Mouse (Mus musculus): ENCODE measurements around the gene Ptgdr2. TPM values are rescaled to one million over a fixed set of nuclear protein-coding genes. Genes with fewer than 3 reads are reported as not detected.

The Ptgdr2 gene
- polyA plus RNA-seq, 1 experiment from 2014 or later = 0.27 TPM

DNA sequence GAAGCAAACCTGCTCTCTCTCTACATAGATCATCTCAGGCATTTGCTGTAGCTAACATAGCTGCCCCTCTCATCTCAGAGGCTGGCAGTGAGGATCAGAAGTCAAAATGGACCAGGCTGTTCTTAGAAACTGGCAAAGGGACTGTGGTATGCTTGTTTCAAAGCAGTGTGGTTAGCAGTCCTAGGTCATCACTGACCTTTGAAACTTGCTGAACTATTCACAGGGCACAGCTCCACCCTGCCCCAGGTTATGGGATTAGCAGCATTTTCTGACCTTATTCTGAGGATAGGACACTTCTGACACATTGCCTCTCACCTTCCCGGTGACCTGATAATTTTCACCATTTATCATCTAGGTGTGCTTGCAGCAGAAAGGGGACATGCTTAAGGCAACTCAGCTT is 51.6 kb downstream of the Ptgdr2 start:
- 74% methylated on average over 1 of the region's 1 CpGs for WGBS (ENCODE audit: insufficient replicate concordance)
- no peaks in the 10 kb centered on the region for H3K9me3 ChIP-seq (replicated peaks; ENCODE audit: control insufficient read depth, low read length)
- no peak overlapping the region for H3K4me2 ChIP-seq
- H3K36me3 ChIP-seq (ENCODE audit: control insufficient read depth, insufficient read depth, low read length) = no peaks in the 10 kb centered on the region
- H3K27ac ChIP-seq (ENCODE audit: low read depth, low read length) = no peak overlapping the region
- H3K4me3 ChIP-seq (ENCODE audit: low read depth, low read length) = no peak overlapping the region
- peaks cover 9% of the 10 kb centered on the region for H3K4me1 ChIP-seq (ENCODE audit: control insufficient read depth, insufficient read depth, low read length)
- no peak for ATAC-seq (replicated peaks; ENCODE audit: insufficient number of reproducible peaks, low FRiP score, low TSS enrichment)
- H3K9ac ChIP-seq (ENCODE audit: low read depth, low read length) = no peak overlapping the region
- no peaks in the 10 kb centered on the region; the same call in 1 of the 2 replicates for H3K27me3 ChIP-seq (ENCODE audit: control insufficient read depth, insufficient read depth, low read length)

DNA sequence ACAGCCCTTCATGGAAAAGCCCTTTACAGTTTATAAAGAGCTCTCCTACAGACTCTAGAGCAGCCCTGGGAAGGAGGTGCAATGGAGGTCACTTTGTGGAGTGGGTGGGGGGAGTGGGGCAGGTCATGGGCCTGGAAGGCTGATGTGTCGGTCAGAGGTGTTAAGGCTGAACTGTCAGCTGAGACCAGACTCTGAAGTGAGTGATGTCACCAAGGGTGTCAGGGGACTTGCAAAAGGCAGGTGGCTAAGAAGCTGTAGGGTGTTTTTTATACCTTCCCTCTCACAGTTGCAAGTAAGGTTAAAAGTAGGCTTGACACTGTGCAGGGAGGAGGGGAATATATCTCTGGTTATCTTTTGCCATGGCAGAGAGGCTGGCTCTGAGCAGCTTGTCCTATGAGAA is 53.8 kb downstream of the Ptgdr2 start:
- Histone ChIP-seq H3K4me1 (ENCODE audit: control insufficient read depth, insufficient read depth, low read length) (peaks cover 9% of the 10 kb centered on the region), H3K27ac (ENCODE audit: low read depth, low read length) (no peak overlapping the region), H3K36me3 (ENCODE audit: control insufficient read depth, insufficient read depth, low read length) (no peaks in the 10 kb centered on the region), H3K4me2 (no peak overlapping the region), H3K9me3 (replicated peaks; ENCODE audit: control insufficient read depth, low read length) (no peaks in the 10 kb centered on the region), H3K4me3 (ENCODE audit: low read depth, low read length) (no peak overlapping the region), H3K9ac (ENCODE audit: low read depth, low read length) (no peak overlapping the region), H3K27me3 (ENCODE audit: control insufficient read depth, insufficient read depth, low read length) (no peaks in the 10 kb centered on the region; the same call in 1 of the 2 replicates)
- 14% methylated on average over 1 of the region's 1 CpGs for WGBS (ENCODE audit: insufficient replicate concordance)
- ATAC-seq (replicated peaks; ENCODE audit: insufficient number of reproducible peaks, low FRiP score, low TSS enrichment) = no peak

DNA sequence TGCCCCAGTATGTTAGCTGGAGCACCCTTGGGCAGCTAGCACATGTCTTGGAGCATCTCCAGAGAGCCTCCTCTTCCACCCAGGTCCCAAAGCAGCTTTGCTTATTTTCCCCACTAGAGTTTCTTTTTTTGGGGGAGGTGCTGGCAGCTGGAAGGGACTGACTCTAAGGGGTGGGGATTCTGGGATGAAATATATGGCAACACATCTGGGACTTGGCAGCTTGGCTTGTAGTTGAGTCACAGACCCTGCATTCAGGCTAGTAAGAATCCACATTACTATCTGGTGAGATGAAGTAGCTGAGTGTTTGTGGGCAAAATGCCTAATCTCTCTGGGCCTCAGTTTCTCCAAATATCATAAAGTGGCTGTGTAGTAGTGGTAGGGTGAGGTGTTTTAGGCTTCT is 55.0 kb downstream of the Ptgdr2 start:
- no peak overlapping the region for H3K4me3 ChIP-seq (ENCODE audit: low read depth, low read length)
- H3K4me1 ChIP-seq (ENCODE audit: control insufficient read depth, insufficient read depth, low read length) = peaks cover 9% of the 10 kb centered on the region
- H3K9me3 ChIP-seq (replicated peaks; ENCODE audit: control insufficient read depth, low read length) = no peaks in the 10 kb centered on the region
- no peak overlapping the region for H3K4me2 ChIP-seq
- no peak overlapping the region for H3K9ac ChIP-seq (ENCODE audit: low read depth, low read length)
- no peak overlapping the region for H3K27ac ChIP-seq (ENCODE audit: low read depth, low read length)
- no peaks in the 10 kb centered on the region; the same call in 1 of the 2 replicates for H3K27me3 ChIP-seq (ENCODE audit: control insufficient read depth, insufficient read depth, low read length)
- ATAC-seq (replicated peaks; ENCODE audit: insufficient number of reproducible peaks, low FRiP score, low TSS enrichment) = no peak
- no peaks in the 10 kb centered on the region for H3K36me3 ChIP-seq (ENCODE audit: control insufficient read depth, insufficient read depth, low read length)

Other genes starting within 250 kb of the Ptgdr2 start
- gene Vps37c, start 248.4 kb upstream of the Ptgdr2 start, polyA plus RNA-seq (2014; fragmentation: Nextera tagmentation; extraction: Ambion mirVana) = 21.9 and 22.5 TPM in 2 replicates
- 0.39 and 0.72 TPM in 2 replicates for gene Cd5, start 198.2 kb upstream of the Ptgdr2 start, polyA plus RNA-seq (2014; fragmentation: Nextera tagmentation; extraction: Ambion mirVana)
- not detected in 2 replicates for gene Cd6, start 107.1 kb upstream of the Ptgdr2 start, polyA plus RNA-seq (2014; fragmentation: Nextera tagmentation; extraction: Ambion mirVana)
- 0.19 and 0.31 TPM in 2 replicates for gene Slc15a3, start 97.4 kb upstream of the Ptgdr2 start, polyA plus RNA-seq (2014; fragmentation: Nextera tagmentation; extraction: Ambion mirVana)
- gene Tmem132a, start 67.2 kb upstream of the Ptgdr2 start, polyA plus RNA-seq (2014; fragmentation: Nextera tagmentation; extraction: Ambion mirVana) = 35.5 and 37.2 TPM in 2 replicates
- gene Tmem109, start 55.2 kb upstream of the Ptgdr2 start, polyA plus RNA-seq (2014; fragmentation: Nextera tagmentation; extraction: Ambion mirVana) = 66.7 and 71.0 TPM in 2 replicates
- 33.0 and 39.4 TPM in 2 replicates for gene Prpf19, start 41.9 kb upstream of the Ptgdr2 start, polyA plus RNA-seq (2014; fragmentation: Nextera tagmentation; extraction: Ambion mirVana)
- not detected in 2 replicates for gene Zp1, start 16.5 kb upstream of the Ptgdr2 start, polyA plus RNA-seq (2014; fragmentation: Nextera tagmentation; extraction: Ambion mirVana)
- 17.7 and 18.9 TPM in 2 replicates for gene Ccdc86, start 12.1 kb downstream of the Ptgdr2 start, polyA plus RNA-seq (2014; fragmentation: Nextera tagmentation; extraction: Ambion mirVana)
- gene Ms4a10, start 37.5 kb downstream of the Ptgdr2 start, polyA plus RNA-seq (2014; fragmentation: Nextera tagmentation; extraction: Ambion mirVana) = not detected in 2 replicates
- gene Ms4a15, start 56.1 kb downstream of the Ptgdr2 start, polyA plus RNA-seq (2014; fragmentation: Nextera tagmentation; extraction: Ambion mirVana) = 0.17 TPM in 1 of 2 replicates, not detected in the other
- gene Ms4a18, start 80.9 kb downstream of the Ptgdr2 start, polyA plus RNA-seq (2014; fragmentation: Nextera tagmentation; extraction: Ambion mirVana) = not detected in 2 replicates
- gene Ms4a8a, start 143.9 kb downstream of the Ptgdr2 start, polyA plus RNA-seq (2014; fragmentation: Nextera tagmentation; extraction: Ambion mirVana) = not detected in 2 replicates
- not detected in 2 replicates for gene 1700017D01Rik, start 193.7 kb downstream of the Ptgdr2 start, polyA plus RNA-seq (2014; fragmentation: Nextera tagmentation; extraction: Ambion mirVana)
- not detected in 2 replicates for gene 1700025F22Rik, start 228.2 kb downstream of the Ptgdr2 start, polyA plus RNA-seq (2014; fragmentation: Nextera tagmentation; extraction: Ambion mirVana)